Comparison of ENCODE assay signal across 9 mouse cellular contexts in the genomic region with DNA sequence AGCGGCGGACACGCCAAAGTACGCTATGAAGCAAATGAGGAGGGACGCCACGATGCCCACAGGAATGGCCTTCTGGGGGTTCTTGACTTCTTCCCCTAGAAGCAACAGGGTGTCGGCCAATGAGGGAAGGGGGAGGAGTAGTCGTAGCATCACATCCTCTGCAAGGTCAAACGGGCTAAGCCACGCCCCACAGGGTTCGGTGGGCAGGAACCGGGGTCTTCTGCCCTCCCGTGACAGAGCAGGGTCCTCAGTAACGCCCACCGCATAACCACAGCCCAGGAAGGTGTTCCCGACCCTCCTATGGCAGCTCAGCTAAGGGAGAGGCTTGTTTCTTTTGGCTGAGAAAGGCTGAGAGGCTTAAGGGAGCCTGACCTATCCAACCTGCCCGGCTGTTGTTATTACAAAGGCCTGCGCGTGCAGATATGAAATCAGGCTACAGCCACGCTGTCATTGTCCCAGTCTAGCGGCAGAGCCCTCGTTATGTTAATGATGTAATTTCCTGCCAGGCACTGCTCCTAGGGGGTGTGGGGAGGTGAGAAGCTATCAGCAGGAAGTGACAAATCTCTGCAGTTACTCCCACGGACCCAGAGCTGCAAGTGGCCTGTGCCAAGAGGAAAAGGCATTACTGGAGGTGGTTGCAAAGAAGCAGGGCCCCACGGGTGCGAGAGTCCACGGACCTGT. TPM values are rescaled to one million over a fixed set of nuclear protein-coding genes. Genes with fewer than 3 reads are reported as not detected.
DNase-seq lines count a peak whose midpoint lies in the region; ATAC-seq and TF ChIP-seq lines count a peak whose summit lies in the region.
"Had no signal": no experiment of that assay in that cellular context is flagged by ENCODE, and none has a peak within 500 bp of the region (broad histone marks: within the 10 kb centered on the region; RNA-seq: fewer than 3 reads in every experiment).

No protein-coding gene starts in this region.

- H3K4me2 ChIP-seq in embryonic facial prominence, embryonic 11.5 days (ENCODE audit: low read depth, low read length): peak overlapping the region; percentile 30
- H3K4me2 ChIP-seq in lung, postnatal 0 days (replicated peaks; ENCODE audit: low read depth, low read length): peak overlapping the region; percentile 44

- H3K27ac ChIP-seq in embryonic facial prominence, embryonic 11.5 days (replicated peaks; ENCODE audit: low read depth, low read length): no peak overlapping the region; the same call in 1 of the 2 replicates
- peak overlapping the region; percentile 66 for H3K27ac ChIP-seq in lung, postnatal 0 days (ENCODE audit: low read length)

- no peaks in the 10 kb centered on the region; the same call in 1 of the 2 replicates for H3K4me1 ChIP-seq in embryonic facial prominence, embryonic 11.5 days (ENCODE audit: control insufficient read depth, insufficient read depth, low read length)
- H3K4me1 ChIP-seq in lung, postnatal 0 days (ENCODE audit: insufficient read depth, low read depth, low read length): no peaks in the 10 kb centered on the region

- peak; percentile 27 for DNase-seq in layer of hippocampus, adult 11-12 months (ENCODE audit: low spot score)
- DNase-seq in layer of hippocampus, postnatal 14 days (ENCODE audit: low spot score in 2 of 2): no peak
- DNase-seq in embryonic facial prominence, embryonic 11.5 days (ENCODE audit: low spot score): peak; percentile 39
- DNase-seq in heart, postnatal 14 days: peak; percentile 56 to 60
- DNase-seq in kidney, postnatal 36 days: peak; percentile 44 to 55
- peak; percentile 89 for DNase-seq in lung, postnatal 0 days (ENCODE audit: low spot score)
- peak; percentile 40 for DNase-seq in retina, embryonic 14.5 days (ENCODE audit: low spot score)
- DNase-seq in gastrocnemius, postnatal 25 days: no peak

- no peak for TF ChIP-seq CTCF in lung, postnatal 0 days (IDR thresholded peaks at IDR 0.05)

- intact Hi-C loops in heart, postnatal 14 days (cut with DNase I): loop anchor here (5.0 kb wide), 1 partner anchor 55 kb away; a partner anchor contains a TSS

- H3K4me3 ChIP-seq in embryonic facial prominence, embryonic 11.5 days (ENCODE audit: low read depth, low read length): peak overlapping the region; percentile 7
- no peak overlapping the region for H3K4me3 ChIP-seq in lung, postnatal 0 days (ENCODE audit: low read depth, low read length)

- ATAC-seq in embryonic facial prominence, embryonic 11.5 days (replicated peaks; ENCODE audit: insufficient number of reproducible peaks, low FRiP score, low TSS enrichment, low read depth): no peak
- ATAC-seq in lung, postnatal 0 days: peak; percentile 96

- no peaks in the 10 kb centered on the region for H3K27me3 ChIP-seq in embryonic facial prominence, embryonic 11.5 days (ENCODE audit: control insufficient read depth, insufficient read depth, low read length)
- H3K27me3 ChIP-seq in lung, postnatal 0 days (replicated peaks; ENCODE audit: insufficient read depth, low read length): no peaks in the 10 kb centered on the region

- peak; percentile 86 for TF ChIP-seq EP300 in lung, postnatal 0 days (IDR thresholded peaks at IDR 0.05)

- no peak overlapping the region for H3K9ac ChIP-seq in embryonic facial prominence, embryonic 11.5 days (replicated peaks; ENCODE audit: low read length)
- no peak overlapping the region for H3K9ac ChIP-seq in lung, postnatal 0 days (replicated peaks; ENCODE audit: low read depth)

- WGBS in embryonic facial prominence, embryonic 11.5 days: 32% methylated on average over 26 of the region's 26 CpGs
- 32% methylated on average over 26 of the region's 26 CpGs for WGBS in lung, postnatal 0 days

- H3K36me3 ChIP-seq in embryonic facial prominence, embryonic 11.5 days (replicated peaks; ENCODE audit: control insufficient read depth, insufficient read depth, low read depth, low read length): no peaks in the 10 kb centered on the region
- H3K36me3 ChIP-seq in lung, postnatal 0 days (ENCODE audit: insufficient read depth, low read length): no peaks in the 10 kb centered on the region

- H3K9me3 ChIP-seq in embryonic facial prominence, embryonic 11.5 days (replicated peaks; ENCODE audit: control insufficient read depth, low read length): no peaks in the 10 kb centered on the region
- H3K9me3 ChIP-seq in lung, postnatal 0 days (ENCODE audit: low read length): no peaks in the 10 kb centered on the region
- H3K9me3 ChIP-seq: G1E had no signal

RNA-seq across cellular contexts. Expression of a gene that starts 57.5 kb away (rescaled TPM):
- 10 to 100 TPM; 47.5 to 48.2 TPM for total RNA-seq in layer of hippocampus, postnatal 14 days (2021)
- polyA plus RNA-seq in embryonic facial prominence, embryonic 11.5 days (2014; fragmentation: Nextera tagmentation; extraction: Ambion mirVana): 10.9 and 13.9 TPM in 2 replicates
- 10 to 100 TPM; 16.2 to 17.7 TPM for total RNA-seq in heart, postnatal 14 days (2021)
- polyA plus RNA-seq in lung, postnatal 0 days (2015; fragmentation: Nextera tagmentation; extraction: Ambion mirVana): 5.8 and 6.0 TPM in 2 replicates
- total RNA-seq in gastrocnemius, postnatal 25 days (2021): 1 to 10 TPM; 2.9 to 3.1 TPM

Comparison
In these comparisons a context has a peak if more than half of its experiments do, and no peak if none do; other contexts are left out.
1. DNase-seq: peak in layer of hippocampus, adult 11-12 months (single experiment), embryonic facial prominence, embryonic 11.5 days (single experiment), heart, postnatal 14 days (2 of 2), kidney, postnatal 36 days (2 of 2), lung, postnatal 0 days (single experiment) and retina, embryonic 14.5 days (single experiment); none in layer of hippocampus, postnatal 14 days (0 of 2) and gastrocnemius, postnatal 25 days (single experiment).
2. RNA of a gene that starts 57.5 kb away (total RNA-seq): 47.5 to 48.2 TPM in layer of hippocampus, postnatal 14 days and 16.2 to 17.7 TPM in heart, postnatal 14 days; 2.9 to 3.1 TPM in gastrocnemius, postnatal 25 days; every median in the first group is over 4 times any median in the second.